Mouse (Mus musculus) midbrain, embryonic 11.5 days (tissue): ENCODE measurements around the gene Wdcp. TPM values are rescaled to one million over a fixed set of nuclear protein-coding genes. Genes with fewer than 3 reads are reported as not detected.
A peak's percentile ranks its signal among the peaks of the same experiment; 100 is the strongest.

ENCODE experiments used
- ATAC-seq: fragments of 200-750 bp; cut with Nextera tagmentation; 2 replicates; pipeline ENCODE4 v1.8.0; 2017; ENCODE audit warnings: moderate TSS enrichment, moderate library complexity; ENCODE audit not compliant: low FRiP score
- DNase-seq: peaks from one replicate; pipeline ENCODE4 v3.0.0; 2015; ENCODE audit warnings: low spot score; ENCODE audit errors: missing footprints
- H3K27ac ChIP-seq: fragments of 300-500 bp; sonication (generic); 2 replicates; pipeline ENCODE4 v1.5.1; 2014; ENCODE audit warnings: low read depth, low read length
- H3K27me3 ChIP-seq: fragments of 300-500 bp; sonication (generic); 2 replicates; pipeline ENCODE4 v1.6.1; 2014; ENCODE audit warnings: mild to moderate bottlenecking, low read length, moderate library complexity, mixed read lengths; ENCODE audit not compliant: control insufficient read depth, insufficient read depth
- H3K36me3 ChIP-seq: fragments of 300-500 bp; sonication (generic); 2 replicates; pipeline ENCODE4 v1.6.1; 2014; ENCODE audit warnings: mild to moderate bottlenecking, low read length, moderate library complexity, mixed read lengths; ENCODE audit not compliant: control insufficient read depth, insufficient read depth
- H3K4me1 ChIP-seq: fragments of 300-500 bp; sonication (generic); 2 replicates; pipeline ENCODE4 v1.6.1; 2014; ENCODE audit warnings: low read length; ENCODE audit not compliant: control insufficient read depth, insufficient read depth
- H3K4me2 ChIP-seq: fragments of 300-500 bp; sonication (generic); 2 replicates; pipeline ENCODE4 v1.6.1; 2014; ENCODE audit warnings: mild to moderate bottlenecking, moderate library complexity
- H3K4me3 ChIP-seq: fragments of 300-500 bp; sonication (generic); 2 replicates; pipeline ENCODE4 v1.5.1; 2014; ENCODE audit warnings: low read depth, low read length
- H3K9ac ChIP-seq: fragments of 300-500 bp; sonication (generic); 2 replicates; pipeline ENCODE4 v1.6.1; 2014; ENCODE audit warnings: low read length
- H3K9me3 ChIP-seq: fragments of 300-500 bp; sonication (generic); 2 replicates; pipeline ENCODE4 v1.6.1; 2016; ENCODE audit warnings: low read length; ENCODE audit not compliant: control insufficient read depth
- WGBS: fragments of 180-500 bp; shearing (Covaris S2); extraction: QIAGEN DNeasy Blood & Tissue Kit; methylation state at CpG from one replicate; pipeline ENCODE4 v1.1.7; 2014; 5-methylcytosine and 5-hydroxymethylcytosine counted together
- polyA plus RNA-seq: library from polyadenylated mRNA; unstranded; fragments of >200 nt; fragmentation: Nextera tagmentation; extraction: Ambion mirVana; gene quantifications from 2 replicates; pipeline ENCODE4 v1.2.1, GENCODE M21; 2014

The Wdcp gene
- polyA plus RNA-seq, 1 experiment from 2014 or later: 17.8 TPM

DNA sequence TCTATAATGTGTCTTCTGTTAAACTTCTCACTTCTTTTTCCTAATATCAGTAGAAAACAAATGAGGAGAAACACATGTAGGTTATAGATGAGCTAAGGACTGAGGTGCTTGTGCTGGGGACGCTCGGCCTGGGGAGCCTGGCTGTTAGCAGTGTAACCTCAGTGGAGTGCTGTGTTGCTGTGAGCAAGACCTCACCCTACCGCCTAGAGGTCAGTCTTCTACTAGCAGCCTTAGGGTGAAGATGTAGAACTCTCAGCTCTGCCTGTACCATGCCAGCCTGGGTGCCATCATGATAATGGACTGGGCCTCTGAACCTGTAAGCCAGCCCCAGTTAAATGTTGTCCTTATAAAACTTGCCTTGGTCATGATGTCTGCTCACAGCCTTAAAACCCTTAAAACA lies 15.8 kb upstream of the Wdcp start:
- Histone ChIP-seq H3K4me1 (no peaks in the 10 kb centered on the region), H3K27me3 (no peaks in the 10 kb centered on the region), H3K4me2 (no peak overlapping the region), H3K9me3 (no peaks in the 10 kb centered on the region), H3K4me3 (no peak overlapping the region), H3K9ac (no peak overlapping the region), H3K27ac (no peak overlapping the region), H3K36me3 (peaks cover 5% of the 10 kb centered on the region; the same call in 1 of the 2 replicates)
- DNase-seq (no peak), ATAC-seq (no peak)
- WGBS: 80% methylated on average over 3 of the region's 3 CpGs

DNA sequence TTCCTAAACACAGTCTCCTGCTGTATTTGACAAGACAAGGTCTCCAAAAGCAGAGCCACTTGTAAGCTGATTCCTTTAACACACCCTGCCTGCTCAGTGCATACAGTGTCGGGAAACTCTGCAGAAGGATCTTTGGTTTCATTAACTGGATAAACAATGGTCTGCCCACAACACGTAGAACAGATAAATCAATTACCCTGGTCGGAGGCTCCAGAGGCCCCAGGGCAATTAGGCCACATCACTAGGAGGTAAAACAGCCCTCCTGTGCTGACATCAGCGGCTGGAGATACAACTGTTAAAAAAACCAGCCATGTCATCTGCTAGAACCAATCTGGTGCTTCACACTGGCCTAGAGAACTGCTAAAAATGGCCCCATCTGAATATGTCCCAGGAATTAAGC lies 6.1 kb upstream of the Wdcp start:
- H3K4me2 ChIP-seq: no peak overlapping the region
- H3K27ac ChIP-seq: no peak overlapping the region
- no peak overlapping the region for H3K4me3 ChIP-seq
- 74% methylated on average over 4 of the region's 4 CpGs for WGBS
- H3K9ac ChIP-seq: no peak overlapping the region
- no peak for ATAC-seq
- H3K36me3 ChIP-seq: no peaks in the 10 kb centered on the region
- DNase-seq: no peak
- peaks cover 5% of the 10 kb centered on the region for H3K4me1 ChIP-seq
- peaks cover 11% of the 10 kb centered on the region for H3K27me3 ChIP-seq
- no peaks in the 10 kb centered on the region for H3K9me3 ChIP-seq

- peaks cover 13% of the 10 kb centered on the region for H3K27me3 ChIP-seq
- no peaks in the 10 kb centered on the region for H3K36me3 ChIP-seq
- DNase-seq (no peak), ATAC-seq (no peak)
- H3K4me3 ChIP-seq: no peak overlapping the region
- H3K4me2 ChIP-seq: no peak overlapping the region
- H3K9me3 ChIP-seq: no peaks in the 10 kb centered on the region
- H3K9ac ChIP-seq: no peak overlapping the region
- 59% methylated on average over 6 of the region's 6 CpGs for WGBS
- peaks cover 11% of the 10 kb centered on the region for H3K4me1 ChIP-seq
- no peak overlapping the region for H3K27ac ChIP-seq
These were observed 3.1 kb upstream of the Wdcp start for GRCm38 (mm10) chr12:4840010-4840409.

DNA sequence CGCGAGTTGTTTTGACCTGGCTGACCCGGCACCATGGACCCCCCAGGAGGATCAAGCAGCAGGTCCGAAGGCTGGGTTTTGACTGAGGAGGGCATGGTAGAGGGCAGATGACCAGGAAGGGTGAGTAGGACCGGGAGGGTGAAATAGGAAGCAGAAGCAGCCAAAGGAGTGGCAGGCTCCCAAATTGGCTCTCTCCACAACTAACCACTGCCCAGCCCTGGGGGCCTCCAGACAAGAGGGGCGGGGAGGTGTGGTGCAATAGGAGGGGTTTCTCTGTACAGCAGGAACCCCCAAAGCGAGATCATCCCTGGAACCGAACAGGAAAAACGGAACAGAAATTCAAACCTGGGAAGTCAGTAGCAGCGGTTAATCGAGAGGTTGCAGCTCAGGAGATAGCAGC lies 2.4 kb upstream of the Wdcp start:
- 1% methylated on average over 11 of the region's 11 CpGs for whole genome bisulfite sequencing
- H3K9me3 ChIP-seq: no peaks in the 10 kb centered on the region
- H3K27me3 ChIP-seq: peaks cover 13% of the 10 kb centered on the region
- peak overlapping the region; percentile 78 for H3K9ac ChIP-seq
- H3K27ac ChIP-seq: no peak overlapping the region
- peak overlapping the region; percentile 93 for H3K4me2 ChIP-seq
- no peaks in the 10 kb centered on the region for H3K36me3 ChIP-seq
- DNase-seq: no peak
- H3K4me1 ChIP-seq: peaks cover 11% of the 10 kb centered on the region
- H3K4me3 ChIP-seq: peak overlapping the region; percentile 69
- no peak; the same call in 1 of the 2 replicates for ATAC-seq

GRCm38 (mm10) chr12:4841392-4841887 lies 1.7 kb upstream of the Wdcp start, which contains the start of gene Fkbp1b:
Gene Fkbp1b (minus strand): TSS chr12:4841591.
- peak; percentile 94 for DNase-seq
- H3K36me3 ChIP-seq: no peaks in the 10 kb centered on the region
- H3K4me2 ChIP-seq: peak within 1 kb of the TSS; percentile 93
- H3K9ac ChIP-seq: peak within 1 kb of the TSS; percentile 78
- peaks cover 13% of the 10 kb centered on the region for H3K27me3 ChIP-seq
- ATAC-seq: peak; percentile 69
- peaks cover 11% of the 10 kb centered on the region for H3K4me1 ChIP-seq
- H3K27ac ChIP-seq: no peak within 1 kb of the TSS
- H3K9me3 ChIP-seq: no peaks in the 10 kb centered on the region
- under 1% methylated on average over 35 of the region's 37 CpGs for WGBS
- peak within 1 kb of the TSS; percentile 69 for H3K4me3 ChIP-seq

GRCm38 (mm10) chr12:4842456-4842855 lies 647 bp upstream of the Wdcp start:
- H3K4me2 ChIP-seq: no peak overlapping the region
- no peaks in the 10 kb centered on the region for H3K9me3 ChIP-seq
- WGBS: 83% methylated on average over 8 of the region's 8 CpGs
- H3K4me3 ChIP-seq: no peak overlapping the region
- peak; percentile 87 for DNase-seq
- H3K27ac ChIP-seq: no peak overlapping the region
- H3K4me1 ChIP-seq: peaks cover 11% of the 10 kb centered on the region
- no peaks in the 10 kb centered on the region for H3K36me3 ChIP-seq
- peaks cover 13% of the 10 kb centered on the region for H3K27me3 ChIP-seq
- H3K9ac ChIP-seq: no peak overlapping the region
- no peak for ATAC-seq

DNA sequence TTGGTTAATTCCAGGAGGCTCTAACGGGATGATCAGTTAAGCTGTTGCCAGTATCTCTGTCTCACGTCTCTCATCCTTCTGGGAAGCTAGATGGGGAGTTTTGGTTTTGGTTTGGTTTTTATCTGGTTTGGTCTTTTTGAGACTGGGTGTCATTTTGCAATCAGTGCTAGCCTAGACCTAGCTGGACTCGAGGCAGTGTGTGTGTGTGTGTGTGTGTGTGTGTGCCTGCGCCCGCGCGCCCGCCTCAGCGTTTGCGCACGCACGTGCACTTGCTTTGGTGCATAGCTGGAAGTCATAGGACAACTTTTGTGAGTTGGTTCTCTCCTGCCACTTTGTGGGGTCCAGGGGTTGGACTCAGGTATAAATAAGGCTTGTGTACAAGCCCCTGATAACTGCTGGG lies 638 bp downstream of the Wdcp start:
- Histone ChIP-seq H3K4me2 (peak overlapping the region; percentile 58), H3K4me3 (peak overlapping the region; percentile 47), H3K27me3 (peaks cover 13% of the 10 kb centered on the region), H3K9me3 (no peaks in the 10 kb centered on the region), H3K4me1 (peaks cover 11% of the 10 kb centered on the region), H3K36me3 (no peaks in the 10 kb centered on the region), H3K9ac (peak overlapping the region; percentile 46), H3K27ac (no peak overlapping the region)
- DNase-seq (no peak), ATAC-seq (peak; percentile 22; the same call in 1 of the 2 replicates)
- 1% methylated on average over 12 of the region's 12 CpGs for WGBS

DNA sequence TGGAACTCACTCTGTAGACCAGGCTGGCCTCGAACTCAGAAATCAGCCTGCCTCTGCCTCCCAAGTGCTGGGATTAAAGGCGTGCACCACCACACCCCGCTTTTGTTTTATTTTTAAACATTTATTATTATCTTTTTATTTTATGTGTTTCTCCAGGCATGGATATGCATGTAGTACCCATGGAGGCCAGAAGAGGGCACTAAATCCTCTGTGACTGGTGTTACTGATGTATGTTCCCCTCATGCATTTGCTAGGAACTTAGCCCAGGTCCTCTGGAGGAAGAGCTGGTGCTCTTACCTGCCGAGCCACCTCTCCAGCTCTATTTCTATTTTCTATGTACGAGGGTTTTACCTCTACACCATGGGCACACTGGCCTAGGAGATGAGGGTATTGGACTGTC lies 13.1 kb downstream of the Wdcp start:
- Histone ChIP-seq H3K4me3 (no peak overlapping the region), H3K36me3 (peaks cover 10% of the 10 kb centered on the region; the same call in 1 of the 2 replicates), H3K9me3 (no peaks in the 10 kb centered on the region), H3K27ac (no peak overlapping the region), H3K9ac (no peak overlapping the region), H3K4me1 (peaks cover 4% of the 10 kb centered on the region), H3K27me3 (no peaks in the 10 kb centered on the region), H3K4me2 (no peak overlapping the region)
- no peak for DNase-seq
- ATAC-seq: no peak
- 95% methylated on average over 5 of the region's 5 CpGs for WGBS

DNA sequence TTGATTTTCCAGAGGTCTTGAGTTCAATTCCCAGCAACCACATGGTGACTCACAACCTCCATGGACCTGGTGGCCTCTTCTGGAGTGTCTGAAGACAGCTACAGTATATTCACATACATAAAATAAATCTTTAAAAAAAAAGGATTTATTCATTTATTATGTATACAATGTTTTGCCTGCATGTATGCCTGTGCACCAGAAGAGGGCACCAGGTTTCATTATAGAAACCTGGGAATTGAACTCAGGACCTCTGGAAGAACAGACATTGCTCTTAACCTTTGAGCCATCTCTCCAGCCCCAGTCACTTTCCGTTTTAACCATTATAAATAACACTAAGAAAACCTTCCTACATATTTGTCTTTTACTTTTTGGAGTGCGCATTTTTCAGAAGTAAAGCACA lies 13.7 kb downstream of the Wdcp start:
- Histone ChIP-seq H3K9ac (no peak overlapping the region), H3K27me3 (no peaks in the 10 kb centered on the region), H3K36me3 (peaks cover 10% of the 10 kb centered on the region; the same call in 1 of the 2 replicates), H3K4me3 (no peak overlapping the region), H3K4me2 (no peak overlapping the region), H3K4me1 (peaks cover 4% of the 10 kb centered on the region), H3K9me3 (no peaks in the 10 kb centered on the region), H3K27ac (no peak overlapping the region)
- WGBS: 98% methylated on average over 2 of the region's 2 CpGs
- DNase-seq (no peak), ATAC-seq (no peak)
